Mouse (Mus musculus) T-helper 1 cell (primary cell): ENCODE results near the gene Ifna5.

Experiments
- in situ Hi-C: fragments of 300-600 bp; cut with MboI, MseI; formaldehyde crosslinking; loops from one replicate; pipeline ENCODE4 v1.15.1; 2025; ENCODE audit warnings: high pct_unique_total_duplicates

The Ifna5 gene

GRCm38 (mm10) chr4:88863309-88863708 is 28.0 kb downstream of the Ifna5 start:
- in situ Hi-C loops = no loop called here

GRCm38 (mm10) chr4:88864599-88864998 is 29.3 kb downstream of the Ifna5 start:
- in situ Hi-C loops = no loop called here

DNA sequence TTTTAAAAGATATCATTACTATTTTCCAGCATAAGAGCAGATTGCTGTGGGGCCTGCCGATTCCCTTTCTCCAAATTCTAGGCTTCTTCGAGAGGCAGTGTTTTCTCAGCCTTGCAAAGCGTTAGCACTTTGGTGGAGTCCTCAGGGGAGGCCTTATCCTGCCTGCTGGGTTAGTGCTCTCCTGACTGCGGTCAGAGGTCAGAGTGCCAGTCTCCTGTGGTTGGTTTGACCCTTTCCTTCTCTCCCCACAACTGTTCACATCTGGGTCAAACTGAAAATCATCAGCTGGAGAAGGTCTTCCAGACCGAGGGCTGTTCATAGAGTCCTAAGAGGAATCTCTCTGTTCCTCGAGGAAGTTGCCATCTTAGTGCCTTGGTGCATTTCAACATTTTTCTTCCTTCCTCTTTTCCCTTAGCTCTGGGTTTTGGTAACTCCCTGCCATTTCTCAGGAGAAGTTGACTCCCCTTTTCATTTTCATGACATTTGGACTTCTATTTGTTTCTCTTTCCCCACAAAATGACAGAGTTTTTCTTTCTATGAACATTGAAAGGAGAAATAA is 29.8 kb downstream of the Ifna5 start:
- in situ Hi-C loops = no loop called here

- in situ Hi-C loops = no loop called here
These were observed 32.1 kb downstream of the Ifna5 start for GRCm38 (mm10) chr4:88867366-88867925.

DNA sequence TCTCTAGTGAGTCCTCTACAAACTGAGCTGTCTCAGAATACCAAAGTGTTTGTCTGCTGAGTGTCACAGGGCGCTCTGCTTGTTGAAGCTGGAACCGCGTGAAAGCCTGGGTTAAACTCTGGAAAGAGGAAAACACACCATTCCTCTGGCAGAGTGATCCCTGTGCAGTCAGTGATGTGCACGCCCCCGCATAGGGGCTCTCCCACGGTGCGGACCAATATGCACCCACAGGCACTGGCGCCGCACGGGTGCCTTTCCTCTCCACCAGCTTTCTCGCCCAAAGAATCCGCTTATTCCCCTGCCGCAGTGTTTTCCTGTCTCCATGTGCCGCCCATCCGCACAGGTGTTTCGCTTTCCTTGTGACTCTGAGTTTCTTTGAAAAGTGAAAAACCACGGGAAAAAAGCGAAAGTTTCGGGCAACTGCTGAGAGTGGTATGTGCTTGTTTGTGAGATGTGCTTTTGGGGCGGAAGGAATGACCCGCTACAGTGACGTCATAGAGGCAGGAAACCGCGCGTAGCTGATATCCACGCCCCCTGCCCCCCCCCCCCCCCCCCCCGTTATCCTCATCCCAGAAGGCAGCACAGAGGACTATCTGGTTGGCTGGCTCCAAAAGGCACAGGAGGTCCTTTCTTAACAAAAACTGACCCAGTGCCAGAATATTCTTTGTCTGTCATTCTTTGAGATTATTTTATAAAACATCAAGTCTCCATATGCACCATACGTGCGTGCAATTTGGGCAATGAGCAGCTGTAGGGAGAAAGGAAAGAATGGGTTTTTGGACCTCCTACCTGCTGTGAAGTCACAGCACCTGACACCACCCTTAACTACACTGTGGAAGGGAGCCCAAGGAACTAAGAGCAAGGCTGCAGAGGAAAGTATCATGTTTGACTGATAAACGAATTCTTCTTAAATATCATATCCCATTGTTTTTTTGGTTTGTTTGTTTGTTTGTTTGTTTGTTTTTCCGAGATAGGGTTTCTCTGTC is 32.9 kb downstream of the Ifna5 start:
- in situ Hi-C loops = no loop called here

DNA sequence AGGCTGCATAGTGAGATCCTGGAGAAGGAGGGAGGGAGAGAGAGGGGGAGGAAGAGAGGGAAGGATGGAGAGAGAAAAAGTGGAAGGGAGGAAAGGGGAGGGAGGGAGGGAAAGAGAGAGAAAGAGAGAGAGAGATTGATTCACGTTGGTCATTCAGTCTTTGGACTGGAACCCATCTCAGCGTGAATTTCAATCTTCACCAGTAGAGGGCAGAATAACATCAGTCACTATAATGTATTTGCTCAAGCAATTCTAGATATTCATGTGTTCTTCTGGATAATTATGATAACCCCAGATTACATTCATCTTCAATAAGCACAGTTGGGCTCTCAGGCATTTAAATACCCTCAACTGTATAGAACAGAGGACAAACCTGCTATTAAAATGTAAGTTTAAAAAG is 37.4 kb downstream of the Ifna5 start:
- in situ Hi-C loops = loop anchor here (5.0 kb wide), 1 partner anchor 255 kb away; no protein-coding TSS in a partner anchor

DNA sequence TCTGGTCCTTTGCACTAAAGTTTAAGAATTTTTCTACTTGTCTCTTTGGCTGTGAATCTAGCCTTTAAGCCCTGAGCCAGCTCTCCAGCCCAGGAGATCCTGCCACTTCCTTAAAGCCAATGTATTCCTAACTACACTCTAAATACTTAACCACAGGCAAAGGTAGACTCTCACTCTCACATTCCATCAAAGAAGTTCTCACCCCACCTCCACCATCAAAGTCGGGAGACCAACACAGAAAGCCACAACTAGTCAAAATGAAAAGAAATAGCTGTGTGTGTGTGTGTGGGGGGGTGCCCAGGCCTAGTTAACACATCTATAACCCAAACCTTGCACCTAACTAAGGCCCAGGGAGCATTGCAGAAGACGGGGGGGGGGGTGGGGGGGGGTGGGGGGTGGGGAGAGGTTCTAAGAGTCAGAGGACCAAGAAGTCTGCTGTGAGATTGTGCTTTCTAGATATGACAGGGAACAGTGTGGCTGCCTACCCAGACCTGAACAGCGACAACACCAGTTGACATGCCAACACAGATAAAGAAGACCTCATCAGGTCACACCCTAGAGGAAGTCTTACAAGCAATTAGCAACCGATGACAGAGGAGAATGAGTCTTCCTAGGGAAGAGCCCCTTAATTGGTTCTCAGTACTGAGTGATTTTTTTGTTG is 40.2 kb downstream of the Ifna5 start:
- in situ Hi-C loops = no loop called here

DNA sequence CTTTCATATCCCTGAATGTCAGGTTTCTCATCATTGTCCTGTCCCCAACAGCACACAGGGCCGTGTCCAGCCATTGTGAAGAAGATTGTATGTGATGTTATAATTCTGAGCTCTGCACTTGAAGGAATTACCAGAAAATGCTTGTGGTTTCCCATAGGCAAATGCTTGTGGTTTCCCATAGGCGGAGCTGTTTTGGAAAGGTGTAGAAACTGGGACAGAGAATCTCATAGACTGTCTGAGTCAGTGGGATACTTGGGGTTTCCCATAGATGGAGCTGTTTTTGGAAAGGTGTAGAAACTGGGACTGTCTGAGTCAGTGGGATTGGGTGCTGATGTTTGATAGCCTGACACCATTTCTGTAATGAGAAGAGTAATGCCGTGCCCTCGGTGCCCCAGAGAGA is 41.2 kb downstream of the Ifna5 start:
- in situ Hi-C loops = no loop called here

- in situ Hi-C loops = no loop called here
These were observed 42.9 kb downstream of the Ifna5 start for GRCm38 (mm10) chr4:88878246-88878645.

- in situ Hi-C loops = no loop called here
These were observed 43.4 kb downstream of the Ifna5 start for GRCm38 (mm10) chr4:88878772-88879171.

GRCm38 (mm10) chr4:88880101-88880500 is 44.8 kb downstream of the Ifna5 start, which contains the start of gene Ifne:
TSS of gene Ifne (minus strand) at chr4:88880201.
- in situ Hi-C loops = no loop called here
